Mouse (Mus musculus): ENCODE data around the gene Fzd9.
A peak's percentile ranks its signal among the peaks of the same experiment; 100 is the strongest.

Fzd9 gene

DNA sequence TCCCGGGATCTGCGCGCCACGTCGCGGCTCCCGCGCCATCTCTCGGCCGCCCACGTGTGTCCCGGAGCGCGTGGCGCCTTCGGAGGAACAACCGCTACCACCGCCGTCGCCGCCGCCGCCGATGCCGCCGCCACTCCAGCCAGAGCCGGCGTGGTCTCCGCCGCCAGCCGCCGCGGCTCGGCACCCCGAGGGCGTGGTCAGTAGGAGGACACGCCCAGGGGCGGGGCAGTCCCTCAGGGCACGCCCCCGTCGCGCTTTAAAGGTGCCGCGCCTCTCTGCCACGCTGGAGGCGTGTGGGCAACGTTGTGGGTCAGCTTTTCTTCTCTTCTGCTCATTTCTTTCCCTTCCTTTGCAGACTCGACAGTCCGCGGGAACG is at the start of gene Fzd9:
Fzd9 (minus strand) TSS at position 152 of the 376 bp plus-strand sequence.
- peak; percentile 37 for DNase-seq (ENCODE audit: extremely low spot score, low read depth, low spot score)

DNA sequence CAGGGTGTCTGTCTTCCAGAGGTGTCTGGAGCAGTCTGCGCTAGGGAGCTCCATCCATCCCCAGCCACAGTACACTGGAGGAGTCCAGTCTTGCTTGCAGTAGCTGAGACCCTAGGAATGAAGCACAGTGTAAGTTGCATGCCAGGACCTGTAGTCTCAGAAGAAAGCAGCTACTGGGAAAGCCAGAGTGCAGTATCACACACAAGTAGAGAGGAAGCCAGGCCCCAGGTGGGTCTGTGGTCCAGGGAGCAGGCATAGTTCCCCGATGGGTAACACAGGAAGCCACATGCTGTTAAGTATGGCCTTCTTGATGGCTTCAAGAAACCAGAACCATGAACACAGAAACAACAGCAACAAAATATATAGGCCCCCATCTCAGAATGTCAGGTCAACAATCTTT is 41.0 kb upstream of the Fzd9 start:
- DNase-seq (ENCODE audit: extremely low spot score, low read depth, low spot score) = no peak

DNA sequence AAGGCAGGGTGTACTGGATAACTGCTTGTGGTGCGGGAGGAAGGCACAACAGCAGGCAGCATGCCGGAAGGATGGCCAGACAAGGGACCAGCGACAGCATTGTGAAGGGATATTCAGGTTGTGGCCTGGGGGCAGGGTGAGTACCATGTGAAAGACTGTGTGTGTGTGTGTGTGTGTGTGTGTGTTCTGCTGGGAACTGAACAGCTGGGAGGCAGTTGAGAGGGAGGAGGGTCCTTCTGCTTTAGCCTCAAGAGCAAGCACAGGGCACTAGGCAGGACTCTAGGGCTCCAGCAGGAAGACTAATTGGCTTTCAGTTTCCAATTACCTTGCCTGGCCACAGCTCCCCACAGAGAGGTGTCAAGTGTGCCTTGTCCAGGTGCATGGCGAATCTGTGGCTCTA is 40.2 kb upstream of the Fzd9 start:
- DNase-seq (ENCODE audit: extremely low spot score, low read depth, low spot score) = no peak

GRCm38 (mm10) chr5:135290703-135291102 is 39.7 kb upstream of the Fzd9 start:
- no peak for DNase-seq (ENCODE audit: extremely low spot score, low read depth, low spot score)

DNA sequence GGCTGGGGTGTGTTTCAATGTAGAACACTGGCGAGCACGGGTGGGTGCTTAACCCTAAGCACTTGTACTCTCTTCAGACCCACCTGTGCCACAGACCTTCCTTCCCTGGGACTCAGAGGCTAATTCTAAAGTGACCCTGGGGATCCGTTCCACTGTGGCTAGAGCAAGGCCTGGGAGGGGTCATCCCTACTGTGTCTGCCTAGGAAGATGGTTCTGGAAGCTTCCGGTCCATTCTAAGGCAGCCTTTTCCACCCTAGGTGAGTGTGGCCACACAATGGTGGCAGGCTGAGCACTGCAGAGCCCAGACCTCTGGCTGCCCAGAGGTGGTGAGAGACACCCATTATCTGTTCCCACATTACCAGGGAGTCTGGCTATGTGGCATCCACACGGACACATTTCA is 35.9 kb upstream of the Fzd9 start:
- DNase-seq (ENCODE audit: extremely low spot score, low read depth, low spot score) = no peak

GRCm38 (mm10) chr5:135286185-135286584 is 35.2 kb upstream of the Fzd9 start:
- DNase-seq (ENCODE audit: extremely low spot score, low read depth, low spot score) = no peak

DNA sequence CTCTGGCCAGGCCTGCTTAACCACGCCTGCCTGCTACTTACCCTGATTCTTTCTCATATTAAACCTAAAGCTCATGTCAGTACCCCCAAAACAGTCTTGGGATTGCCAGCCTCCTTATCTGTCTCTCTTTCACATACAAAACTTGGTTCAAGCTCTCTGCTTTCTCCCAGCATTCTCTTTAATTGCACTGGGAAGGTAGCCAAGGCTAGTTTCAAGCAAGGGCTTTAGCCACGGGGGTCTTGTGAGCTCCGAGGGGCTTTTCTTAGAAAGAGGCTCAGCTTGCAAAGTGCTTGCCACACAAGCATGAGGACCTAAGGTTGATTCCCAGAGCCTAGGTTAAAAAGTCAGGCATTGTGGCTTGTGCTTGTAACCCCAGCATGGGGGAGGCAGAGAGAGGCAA is 34.2 kb upstream of the Fzd9 start:
- DNase-seq (ENCODE audit: extremely low spot score, low read depth, low spot score) = no peak

DNA sequence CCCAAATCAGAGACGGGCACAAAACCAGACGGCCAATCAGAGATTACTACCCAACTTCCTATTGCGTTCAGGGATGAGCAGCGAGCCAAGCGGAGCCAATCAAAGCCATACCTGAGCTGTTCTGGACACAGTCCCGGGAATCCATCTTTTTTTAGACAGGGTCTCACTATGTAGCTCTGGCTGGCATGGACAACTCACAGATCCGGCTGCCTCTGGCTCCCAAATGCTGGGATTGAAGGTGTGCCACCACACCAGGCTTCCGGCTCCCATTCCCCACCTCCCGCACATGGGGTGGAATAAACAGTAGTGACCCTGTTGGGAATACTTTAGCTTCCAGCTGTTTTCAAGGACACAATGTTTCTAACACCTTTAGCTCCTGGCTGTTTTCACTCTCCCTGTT is 29.2 kb upstream of the Fzd9 start:
- no peak for DNase-seq (ENCODE audit: extremely low spot score, low read depth, low spot score)

DNA sequence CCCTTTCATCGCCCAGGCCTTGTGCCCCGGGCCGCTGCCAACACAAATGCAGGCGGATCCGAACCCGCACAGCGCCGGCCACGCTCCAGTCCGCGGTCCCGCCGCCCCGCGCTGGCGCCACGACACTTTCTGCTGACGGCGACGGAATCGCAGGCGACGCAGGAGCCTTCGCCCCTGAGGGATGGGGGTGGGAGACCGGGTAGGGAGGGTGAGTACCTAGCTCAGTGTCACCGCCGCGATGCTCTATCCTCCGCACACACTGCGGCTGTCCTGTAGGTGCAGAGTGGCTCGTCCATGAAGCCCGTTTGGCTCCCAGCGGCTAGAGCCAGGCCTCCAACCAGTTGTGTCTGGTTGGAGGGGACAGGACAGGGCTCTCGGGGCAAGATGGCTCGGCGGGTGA is 25.6 kb upstream of the Fzd9 start:
- DNase-seq (ENCODE audit: extremely low spot score, low read depth, low spot score) = no peak

DNA sequence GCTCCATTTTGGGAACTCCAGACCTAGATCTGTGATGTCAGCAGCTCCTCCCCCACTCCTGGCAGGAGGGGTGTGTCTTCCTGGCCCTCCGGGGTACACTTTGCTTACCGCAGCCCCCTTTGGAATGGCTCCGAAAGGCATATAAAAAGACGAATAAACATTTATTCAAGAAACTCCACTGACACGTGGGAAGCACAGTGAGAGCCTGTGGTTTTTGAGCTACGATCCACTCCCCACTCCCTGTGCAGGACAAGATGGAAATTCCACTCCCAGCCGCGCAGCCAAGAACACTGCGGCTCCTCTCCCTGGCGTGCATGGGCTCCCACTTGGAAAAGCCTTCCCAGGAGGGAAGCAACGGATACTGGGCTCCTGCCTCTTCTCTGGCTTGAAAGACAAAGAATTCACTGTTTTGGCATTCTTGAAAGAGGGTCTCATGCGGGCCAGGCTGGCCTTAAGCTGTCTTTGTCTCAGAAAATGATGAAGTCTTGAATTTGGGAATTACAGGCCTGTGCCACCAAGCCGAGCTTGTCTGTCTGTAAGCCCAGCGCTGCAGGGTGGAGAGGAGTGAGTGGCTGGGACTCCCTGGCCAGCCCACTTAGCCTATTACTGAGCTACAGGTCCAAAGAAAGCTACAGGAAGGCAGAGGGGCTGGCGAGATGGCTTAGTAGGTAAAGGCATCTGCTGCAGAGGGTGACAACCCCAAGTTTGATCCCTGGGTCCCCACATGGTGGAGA is 23.8 kb upstream of the Fzd9 start:
- DNase-seq (ENCODE audit: extremely low spot score, low read depth, low spot score) = no peak

GRCm38 (mm10) chr5:135271563-135272165 is 20.6 kb upstream of the Fzd9 start:
- no peak for DNase-seq (ENCODE audit: extremely low spot score, low read depth, low spot score)

- DNase-seq (ENCODE audit: extremely low spot score, low read depth, low spot score) = no peak
These were observed 19.3 kb upstream of the Fzd9 start for GRCm38 (mm10) chr5:135270361-135270760.

DNA sequence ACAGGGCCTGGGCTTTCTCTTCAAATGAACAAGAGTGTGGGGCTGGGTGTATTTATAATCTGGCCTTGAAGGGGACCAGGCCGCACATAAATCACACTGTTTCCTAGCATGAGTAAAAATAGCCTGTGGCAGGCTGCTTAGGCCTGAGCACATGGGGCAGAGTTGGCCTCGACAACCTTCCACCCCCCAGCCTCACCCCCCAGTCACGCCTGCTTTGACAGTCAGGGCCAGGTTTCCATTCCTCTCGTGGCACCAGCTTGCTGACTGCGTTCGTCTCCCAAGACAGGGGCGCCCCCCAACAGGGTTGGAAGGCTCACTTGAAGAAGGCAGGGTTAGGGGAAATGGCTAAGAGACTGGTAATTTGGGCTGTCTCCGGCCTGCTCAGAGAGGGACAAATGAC is 18.4 kb upstream of the Fzd9 start:
- DNase-seq (ENCODE audit: extremely low spot score, low read depth, low spot score) = no peak

- DNase-seq (ENCODE audit: extremely low spot score, low read depth, low spot score) = no peak
These were observed 13.5 kb upstream of the Fzd9 start for GRCm38 (mm10) chr5:135264548-135264947.

DNA sequence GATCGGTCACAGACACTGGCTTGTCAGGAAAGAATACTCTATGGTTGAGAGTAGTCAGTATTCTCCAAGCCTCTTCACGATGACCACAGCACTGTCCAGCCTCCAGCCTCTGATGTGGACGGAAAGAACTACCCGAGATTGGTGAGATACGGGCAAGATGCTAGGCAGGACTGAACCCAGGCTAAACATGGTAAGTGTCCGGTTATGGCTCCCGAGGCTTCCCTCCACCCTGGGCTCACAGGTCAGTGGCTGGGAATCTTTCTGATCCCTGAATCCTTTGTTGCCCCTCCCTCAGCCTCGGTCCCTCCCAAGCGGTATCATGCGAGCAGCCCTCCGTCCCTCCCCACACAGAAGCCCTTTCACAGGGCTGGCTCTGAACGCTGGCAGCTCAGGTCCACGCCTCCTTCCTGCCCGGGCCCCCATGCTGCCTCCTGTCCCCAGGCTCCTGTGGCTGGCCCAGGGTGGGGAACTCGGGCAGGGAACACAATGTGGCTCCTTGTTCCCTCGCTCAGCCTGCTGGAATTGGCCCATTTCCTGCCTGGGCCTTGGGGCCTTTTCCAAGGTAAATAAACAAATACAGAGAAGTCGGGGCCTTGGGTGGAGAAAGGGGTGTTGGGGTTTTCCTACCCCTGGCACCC is 13.0 kb upstream of the Fzd9 start:
- no peak for DNase-seq (ENCODE audit: extremely low spot score, low read depth, low spot score)

- no peak for DNase-seq (ENCODE audit: extremely low spot score, low read depth, low spot score)
These were observed 7.5 kb upstream of the Fzd9 start for GRCm38 (mm10) chr5:135258280-135259150.

DNA sequence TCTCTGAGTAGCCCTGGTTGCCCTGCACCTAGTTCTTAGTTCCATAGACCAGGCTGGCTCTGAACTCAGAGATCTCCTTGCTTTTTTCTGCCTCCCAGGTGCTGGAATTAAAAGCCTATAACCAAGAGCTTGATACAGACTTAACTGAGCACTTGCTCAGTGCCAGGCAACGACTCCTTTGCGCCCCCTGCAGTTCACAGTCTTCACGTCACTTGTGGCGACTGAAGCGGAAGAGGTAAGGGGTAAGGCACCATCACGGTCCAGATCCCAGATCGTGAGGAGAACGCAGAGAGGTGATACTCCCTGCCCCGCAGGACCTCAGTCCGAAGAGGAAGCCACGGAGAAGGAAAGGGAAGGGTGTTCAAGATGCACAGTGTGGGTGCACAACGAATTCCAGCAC is 6.5 kb upstream of the Fzd9 start:
- no peak for DNase-seq (ENCODE audit: extremely low spot score, low read depth, low spot score)

DNA sequence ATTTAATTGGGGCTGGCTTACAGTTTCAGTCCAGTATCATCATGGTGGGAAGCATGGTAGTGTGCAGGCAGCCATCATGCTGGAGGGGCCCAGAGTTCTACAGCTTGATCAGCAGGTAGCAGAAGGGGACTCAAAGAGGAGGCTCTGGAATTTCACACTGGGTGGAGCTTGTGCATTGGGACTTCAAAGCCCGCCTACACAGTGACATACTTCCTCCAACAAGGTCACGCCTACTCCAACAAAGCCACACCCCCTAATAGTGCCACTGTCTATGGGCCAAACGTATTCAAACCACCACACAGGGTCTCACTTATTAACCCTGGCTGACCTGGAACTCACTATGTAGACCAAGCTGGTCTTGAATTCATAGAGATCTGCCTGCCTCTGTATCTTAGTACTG is 5.1 kb upstream of the Fzd9 start:
- no peak for DNase-seq (ENCODE audit: extremely low spot score, low read depth, low spot score)

GRCm38 (mm10) chr5:135253741-135254401 is 2.8 kb upstream of the Fzd9 start:
- no peak for DNase-seq (ENCODE audit: extremely low spot score, low read depth, low spot score)

DNA sequence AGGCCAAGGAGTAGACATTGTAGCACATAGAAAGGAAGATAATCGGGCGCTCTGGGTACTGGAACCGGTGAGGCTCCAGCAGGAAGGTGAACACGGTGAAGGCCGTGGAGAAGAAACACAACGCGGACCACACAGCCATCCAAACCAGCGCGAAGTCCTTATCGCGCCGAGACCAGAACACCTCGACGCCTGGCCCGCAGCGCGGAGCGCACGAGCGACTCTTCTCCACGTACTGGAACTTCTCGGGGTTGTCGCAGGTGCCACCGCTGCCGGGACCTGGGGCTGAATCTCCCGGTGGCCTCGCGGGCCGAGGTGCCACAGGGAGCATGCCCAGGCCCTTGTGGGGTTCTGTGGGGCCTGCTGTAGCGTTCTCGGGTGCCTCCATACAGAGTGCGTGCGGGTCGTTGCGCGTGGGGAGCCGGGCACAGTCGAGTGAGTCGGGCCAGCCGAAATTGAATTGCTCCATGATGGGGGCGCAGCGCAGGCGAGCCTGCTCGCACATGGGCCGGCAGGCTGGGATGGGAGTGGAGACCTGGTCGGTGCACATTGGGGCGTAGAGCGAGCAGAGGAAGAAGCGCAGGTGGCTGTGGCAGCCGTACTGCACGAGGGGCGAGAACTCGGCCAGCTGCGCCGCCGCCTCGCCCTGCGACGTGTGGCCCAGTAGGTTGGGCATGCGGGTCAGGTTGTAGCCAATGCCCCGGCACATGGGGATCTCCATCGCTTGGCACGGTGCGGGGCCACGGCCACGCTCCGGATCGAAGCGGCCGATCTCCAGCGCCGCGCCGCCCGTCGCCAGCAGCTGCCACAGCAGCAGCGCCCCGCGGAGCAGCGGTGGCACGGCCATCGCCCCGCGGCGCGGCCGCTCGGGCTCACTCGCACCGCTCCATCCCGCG is 598 bp downstream of the Fzd9 start:
- no peak for DNase-seq (ENCODE audit: extremely low spot score, low read depth, low spot score)

Data from hindlimb bud, embryonic 11.5 days (tissue).